Mouse (Mus musculus) gonadal fat pad, adult 2 months (tissue): ENCODE data around the gene Trim25. TPM values are rescaled to one million over a fixed set of nuclear protein-coding genes. Genes with fewer than 3 reads are reported as not detected.
"Not testable (repeated sequence)": the region's sequence is repeated elsewhere in the genome, so short reads cannot be mapped to it uniquely, and the experiment has no call there.

Source experiments
- DNase-seq: peaks from one replicate; pipeline ENCODE4 v3.0.0-alpha.2; 2012; ENCODE audit warnings: low read depth
- polyA plus RNA-seq: library from polyadenylated mRNA; depleted of rRNA; stranded (reverse); fragments of >200 nt; gene quantifications from 2 replicates; pipeline ENCODE4 v1.2.3, GENCODE M21; 2012

The Trim25 gene
- polyA plus RNA-seq, 1 experiment: 14.0 TPM

DNA sequence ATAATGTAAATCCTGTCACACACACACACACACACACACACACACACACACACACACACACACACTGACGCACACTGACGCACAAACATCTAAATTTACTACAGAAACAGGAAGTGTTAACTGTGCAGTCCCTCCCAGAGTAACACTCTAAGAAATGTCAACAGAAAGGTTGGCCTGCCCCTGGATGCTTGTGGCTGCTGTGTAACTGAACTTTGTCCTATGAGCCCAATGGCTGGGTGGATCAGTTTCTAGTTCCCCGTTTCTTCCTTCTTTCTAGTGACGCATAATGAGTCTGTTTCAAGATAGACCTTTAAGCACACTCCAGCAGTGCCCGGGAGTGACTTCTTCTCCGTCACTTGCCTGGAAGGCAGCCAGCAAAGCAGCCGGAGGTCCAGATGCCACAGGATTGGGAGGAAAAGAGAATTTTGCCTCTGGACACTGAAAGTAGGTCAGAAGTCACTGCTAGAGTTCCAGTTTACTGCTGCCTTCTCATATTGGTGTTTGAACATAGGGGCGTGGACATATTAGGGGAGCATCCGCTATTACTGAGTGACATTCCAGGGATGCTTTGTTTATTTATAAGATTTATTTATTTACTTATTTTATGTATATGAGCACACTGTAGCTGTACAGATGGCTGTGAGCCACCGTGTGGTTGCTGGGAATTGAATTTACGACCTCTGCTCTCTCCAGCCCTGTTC, 25.2 kb downstream of the Trim25 start:
- DNase-seq: no peak

GRCm38 (mm10) chr11:89025603-89026002, 26.4 kb downstream of the Trim25 start:
- DNase-seq: no peak

DNA sequence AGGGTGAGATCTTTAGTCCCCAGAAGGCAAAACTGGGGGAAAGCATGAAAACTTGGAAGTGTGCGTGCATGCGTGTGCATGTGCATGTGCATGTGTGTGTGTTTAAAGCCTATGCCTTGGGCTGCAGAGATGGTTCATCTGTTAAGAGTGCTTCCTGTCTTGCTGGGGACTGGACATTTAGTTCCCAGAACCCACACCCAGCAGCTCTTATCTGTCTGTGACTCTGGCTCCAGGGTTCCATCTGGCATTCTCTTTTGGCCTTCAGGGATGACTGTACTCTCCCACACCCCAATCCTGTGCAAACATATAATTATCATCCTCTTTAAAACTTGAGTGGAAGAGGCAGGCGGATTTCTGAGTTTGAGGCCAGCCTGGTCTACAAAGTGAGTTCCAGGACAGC, 26.9 kb downstream of the Trim25 start:
- DNase-seq: no peak

DNA sequence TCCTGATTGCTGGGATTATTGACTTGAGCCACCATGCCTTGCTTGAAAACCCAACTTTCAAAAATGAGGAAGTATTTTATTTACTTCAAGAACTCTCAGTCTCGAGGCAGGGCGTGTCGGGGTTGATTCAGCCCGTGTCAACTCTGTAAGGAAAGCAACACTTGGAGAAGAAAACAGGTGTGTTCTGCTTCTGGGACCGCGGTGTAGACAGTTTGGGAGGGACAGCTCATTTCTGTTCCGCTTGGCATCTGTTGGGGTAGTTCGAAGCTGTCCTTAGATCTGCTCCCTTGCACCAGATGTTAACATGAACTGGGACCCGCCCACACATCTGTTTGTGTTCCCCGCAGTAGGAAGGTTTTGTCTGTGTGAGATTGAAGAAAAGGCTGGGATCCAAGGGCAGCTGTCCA, 28.8 kb downstream of the Trim25 start:
- no peak for DNase-seq

DNA sequence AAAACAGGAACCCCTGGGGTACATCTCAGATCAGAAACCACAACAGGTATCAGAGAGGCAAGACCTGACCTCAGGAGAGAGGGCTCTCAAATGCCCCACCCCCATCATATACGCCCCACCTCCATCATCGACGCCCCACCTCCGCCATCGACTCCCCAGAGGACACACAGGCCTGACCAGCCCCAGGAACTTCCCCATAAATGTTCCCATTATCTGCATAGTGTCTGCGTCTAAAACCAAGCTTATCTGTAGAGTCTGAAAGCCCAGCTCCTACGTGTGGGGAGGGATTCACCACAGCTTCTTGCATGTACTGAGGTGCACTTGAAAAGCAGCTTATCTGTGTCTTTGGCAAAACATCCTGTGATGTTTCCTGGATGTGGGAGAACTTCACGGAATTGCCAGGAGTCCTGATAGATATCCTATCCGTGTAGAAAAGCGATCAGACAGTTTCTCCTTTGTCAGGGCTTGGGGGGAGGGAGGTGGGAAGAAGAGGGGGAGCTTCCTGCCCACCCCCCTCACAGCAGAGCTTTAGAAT, 29.8 kb downstream of the Trim25 start:
- DNase-seq: no peak

- no peak for DNase-seq
Measured at GRCm38 (mm10) chr11:89030552-89030951, 31.4 kb downstream of the Trim25 start.

GRCm38 (mm10) chr11:89031189-89031588, 32.0 kb downstream of the Trim25 start:
- DNase-seq: no peak

DNA sequence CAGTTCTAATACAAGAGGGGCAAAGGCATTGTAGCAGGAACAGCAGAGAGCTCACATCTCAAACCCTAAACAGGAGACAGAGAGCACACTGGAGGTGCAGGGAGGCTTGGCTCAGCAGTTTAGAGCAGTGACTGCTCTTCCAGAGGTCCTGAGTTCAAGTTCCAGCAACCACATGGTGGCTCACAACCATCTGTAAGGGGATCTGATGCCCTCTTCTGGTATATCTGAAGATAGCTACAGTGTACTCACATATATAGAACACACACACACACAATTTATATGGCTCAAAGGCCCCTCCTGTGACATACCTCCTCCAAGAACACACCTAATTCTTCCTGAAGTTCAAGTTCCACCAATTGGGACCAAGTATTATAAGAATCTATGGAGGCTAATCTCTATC, 35.4 kb downstream of the Trim25 start:
- no peak for DNase-seq

GRCm38 (mm10) chr11:89035552-89035951, 36.4 kb downstream of the Trim25 start:
- no peak for DNase-seq

- no peak for DNase-seq
Measured at GRCm38 (mm10) chr11:89038496-89038895, 39.3 kb downstream of the Trim25 start.

- no peak for DNase-seq
Measured at GRCm38 (mm10) chr11:89039325-89039724, 40.1 kb downstream of the Trim25 start.

DNA sequence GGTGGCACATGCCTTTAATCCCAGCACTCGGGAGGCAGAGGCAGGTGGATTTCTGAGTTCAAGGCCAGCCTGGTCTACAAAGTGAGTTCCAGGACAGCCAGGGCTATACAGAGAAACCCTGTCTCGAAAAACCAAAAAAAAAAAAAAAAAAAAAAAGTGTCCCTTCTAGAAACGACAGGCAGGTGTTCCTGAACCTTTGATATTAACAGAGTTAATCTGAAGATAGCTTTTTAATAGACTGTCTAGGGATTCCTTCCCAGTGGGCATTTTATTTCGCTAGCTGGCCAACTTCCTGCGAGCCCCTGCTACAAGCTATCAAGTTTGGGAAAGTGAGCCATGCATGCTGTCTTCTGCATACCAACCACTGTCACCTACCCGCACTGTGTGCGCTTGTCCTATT, 41.9 kb downstream of the Trim25 start:
- not testable (repeated sequence) for DNase-seq

GRCm38 (mm10) chr11:89043046-89043445, 43.9 kb downstream of the Trim25 start:
- no peak for DNase-seq

DNA sequence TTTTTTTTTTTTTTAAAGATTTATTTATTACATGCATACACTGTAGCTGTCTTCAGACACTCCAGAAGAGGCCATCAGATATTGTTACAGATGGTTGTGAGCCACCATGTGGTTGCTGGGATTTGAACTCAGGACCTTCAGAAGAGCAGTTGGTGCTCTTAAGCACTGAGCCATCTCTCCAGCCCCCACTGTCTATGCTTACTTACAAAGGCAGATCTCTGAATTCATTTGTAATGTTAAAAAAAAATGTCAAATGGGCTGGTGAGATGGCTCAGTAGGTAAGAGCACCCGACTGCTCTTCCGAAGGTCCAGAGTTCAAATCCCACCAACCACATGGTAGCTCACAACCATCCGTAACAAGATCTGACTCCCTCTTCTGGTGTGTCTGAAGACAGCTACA, 46.3 kb downstream of the Trim25 start:
- DNase-seq: not testable (repeated sequence)

DNA sequence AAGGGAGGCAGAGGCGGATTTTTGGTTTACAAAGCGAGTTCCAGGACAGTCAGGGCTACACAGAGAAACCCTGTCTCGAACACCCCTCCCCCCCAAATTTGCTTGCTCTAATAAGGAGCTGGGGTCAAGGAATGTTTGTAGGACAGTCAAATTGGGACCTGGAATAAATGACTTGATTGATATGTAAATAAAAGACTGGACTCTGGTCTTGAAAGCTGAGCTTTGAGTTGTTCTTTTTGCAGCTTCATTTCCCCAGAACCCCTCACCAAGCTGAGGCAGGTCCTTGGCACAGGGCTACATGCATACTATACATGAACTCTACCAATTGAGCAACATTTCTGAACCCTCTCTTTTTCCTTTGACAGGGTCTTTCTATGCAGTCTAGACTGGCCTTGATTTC, 46.8 kb downstream of the Trim25 start:
- no peak for DNase-seq

- DNase-seq: no peak
Measured at GRCm38 (mm10) chr11:89051767-89052166, 52.6 kb downstream of the Trim25 start.

GRCm38 (mm10) chr11:89055931-89056690, 56.9 kb downstream of the Trim25 start:
- no peak for DNase-seq

DNA sequence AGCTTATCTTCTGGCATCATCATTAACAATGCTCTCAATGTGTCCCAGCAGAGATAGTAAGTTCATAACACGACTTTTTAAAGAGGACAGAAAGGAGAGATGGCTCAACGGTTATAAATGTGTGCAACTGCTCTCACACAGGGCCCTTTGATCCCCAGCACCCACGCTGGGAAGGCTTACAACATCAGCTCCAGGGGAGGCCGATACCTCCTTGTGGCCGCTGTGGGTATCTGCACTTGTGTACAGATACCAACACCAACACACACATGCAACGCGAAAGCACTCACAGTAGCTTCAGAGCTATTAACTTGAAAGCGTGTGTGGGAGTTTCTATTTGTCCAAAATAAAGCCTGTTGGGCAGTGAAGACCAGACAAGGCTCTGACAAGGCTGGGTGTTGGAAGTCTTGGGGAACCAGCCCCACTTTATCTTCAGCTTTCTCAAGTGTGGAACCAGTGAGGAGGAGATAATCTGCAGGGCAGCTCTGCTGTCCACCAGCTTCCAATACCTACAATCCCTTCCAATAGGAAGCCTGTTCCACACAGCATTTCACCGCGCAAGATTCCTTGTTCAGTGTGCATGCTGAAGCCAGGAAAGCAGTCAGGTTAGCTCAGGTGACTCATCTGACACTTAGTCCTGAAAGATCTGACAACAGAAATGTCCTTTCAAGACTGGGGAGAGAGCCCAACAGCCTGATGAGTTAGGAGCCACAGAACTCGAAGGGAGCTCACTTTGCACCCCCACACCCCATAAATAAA, 59.5 kb downstream of the Trim25 start:
- DNase-seq: no peak

DNA sequence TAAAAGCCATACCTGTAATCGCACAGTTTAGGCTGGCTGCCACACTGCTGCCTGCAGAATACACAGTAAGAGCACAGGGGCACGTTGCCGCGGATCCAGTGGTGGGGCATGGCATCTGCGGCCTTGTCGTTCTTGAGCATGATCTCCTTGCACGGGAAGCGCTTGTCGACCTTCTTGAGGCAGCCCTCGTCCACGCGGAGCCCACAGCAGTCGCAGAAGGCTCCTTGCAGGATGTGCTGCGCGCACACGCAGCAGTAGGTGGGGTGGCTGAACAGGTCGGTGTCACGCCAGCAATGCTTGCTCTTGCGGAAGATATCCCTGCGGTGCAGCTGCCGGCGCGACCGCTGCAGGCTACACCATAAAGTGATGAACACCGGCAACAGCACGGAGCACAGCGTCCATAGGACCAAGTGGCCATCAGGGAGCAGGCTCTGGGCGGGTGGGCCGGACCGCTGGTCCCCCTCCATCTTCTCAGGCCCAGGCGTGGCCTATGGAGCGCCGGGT, 60.8 kb downstream of the Trim25 start:
- DNase-seq: no peak

- DNase-seq: no peak
Measured at GRCm38 (mm10) chr11:89060423-89061089, 61.4 kb downstream of the Trim25 start.

DNA sequence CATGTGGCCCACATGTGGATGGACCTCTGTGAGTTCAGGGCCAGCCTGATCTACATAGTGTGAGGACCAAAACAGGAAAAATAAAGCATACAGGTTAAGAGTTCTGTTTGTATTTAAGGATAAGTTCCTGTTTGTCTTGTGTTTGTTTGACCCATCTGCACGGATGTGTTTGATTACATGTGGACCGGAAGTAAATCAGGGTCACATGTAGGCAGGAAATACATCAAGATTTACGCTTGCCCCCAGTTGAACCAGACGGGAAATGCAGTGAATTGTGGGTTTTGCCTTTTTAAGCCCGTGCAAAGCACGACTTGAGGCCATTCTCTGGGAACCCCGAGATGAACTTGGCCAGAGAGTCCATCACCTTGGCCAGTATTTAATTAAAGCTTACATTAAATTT, 62.2 kb downstream of the Trim25 start:
- no peak for DNase-seq

DNA sequence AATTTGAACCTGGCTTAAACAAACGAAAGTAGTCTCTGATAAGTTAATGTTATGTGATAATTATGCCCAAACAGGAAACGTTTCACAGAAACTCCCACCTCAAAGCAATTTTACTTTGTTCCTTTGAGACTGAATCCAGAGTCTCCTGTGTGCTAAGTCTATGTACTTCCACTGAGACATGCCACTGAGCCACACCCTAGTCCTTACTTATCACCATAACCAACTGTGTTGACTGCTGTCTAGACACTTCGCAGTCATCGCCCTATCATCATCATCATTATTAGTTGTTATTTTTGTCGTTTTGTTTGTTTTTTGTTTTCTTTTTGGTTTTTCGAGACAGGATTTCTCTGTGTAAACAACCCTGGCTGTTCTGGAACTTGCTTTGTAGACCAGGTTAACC, 65.1 kb downstream of the Trim25 start:
- no peak for DNase-seq
